Mouse (Mus musculus): ENCODE measurements around the gene Mettl3. TPM values are rescaled to one million over a fixed set of nuclear protein-coding genes. Genes with fewer than 3 reads are reported as not detected.

Mettl3 gene
- 18.7 and 20.8 TPM in 2 replicates for polyA plus RNA-seq (2015; fragmentation: Nextera tagmentation; extraction: Ambion mirVana)

DNA sequence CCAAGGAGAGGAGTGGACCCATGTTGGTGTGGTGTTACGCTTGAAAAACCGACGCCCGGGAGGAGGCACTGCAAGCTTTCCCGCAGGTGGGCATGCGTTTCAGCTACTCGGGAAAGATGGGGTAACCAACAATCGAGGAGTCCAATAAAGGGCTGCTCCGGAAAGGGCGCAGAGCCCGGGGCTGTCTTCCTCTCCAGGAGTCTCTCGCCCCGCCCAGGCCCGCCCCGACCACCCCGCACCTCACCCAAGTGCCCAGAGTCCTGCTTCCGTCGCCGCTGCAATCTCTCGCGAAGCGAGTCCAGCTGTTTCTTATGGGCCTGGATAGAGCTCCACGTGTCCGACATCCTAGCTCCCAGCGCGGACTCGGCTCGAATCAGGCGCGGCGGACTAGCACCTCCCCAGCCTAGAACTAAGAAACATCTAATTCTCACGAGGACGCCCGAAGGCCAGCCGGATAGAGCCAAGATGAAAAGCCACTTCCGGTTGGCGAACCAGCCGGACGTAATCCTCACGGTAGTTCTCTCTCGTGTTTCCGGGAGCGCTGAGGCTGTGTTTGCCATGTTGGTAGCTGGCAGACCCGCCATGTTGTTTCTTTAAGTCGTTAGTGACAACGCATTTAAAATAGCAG lies at the start of gene Mettl3:
Mettl3 (minus strand) TSS at position 485 of the 628 bp plus-strand sequence.

GRCm38 (mm10) chr14:52327910-52328812 lies 23.2 kb upstream of the Mettl3 start, which contains the start of gene Sall2:
Gene Sall2 (minus strand): TSS chr14:52328762.

GRCm38 (mm10) chr14:52278932-52279746 lies 25.8 kb downstream of the Mettl3 start, which contains the start of the genes Tox4 and Rab2b:
Gene Tox4 (plus strand): TSS chr14:52279146.
Gene Rab2b (minus strand): TSS chr14:52279545.

GRCm38 (mm10) chr14:52257484-52258213 lies 47.3 kb downstream of the Mettl3 start, which contains the start of gene Chd8:
Gene Chd8 (minus strand): TSS chr14:52257780.

Other genes starting within 250 kb of the Mettl3 start
- gene Hnrnpc, start 201.1 kb downstream of the Mettl3 start, polyA plus RNA-seq (2015; fragmentation: Nextera tagmentation; extraction: Ambion mirVana): 233 and 256 TPM in 2 replicates
- gene Rpgrip1, start 194.4 kb downstream of the Mettl3 start, polyA plus RNA-seq (2015; fragmentation: Nextera tagmentation; extraction: Ambion mirVana): 26.3 and 31.5 TPM in 2 replicates
- 17.0 and 23.9 TPM in 2 replicates for gene Supt16, start 107.7 kb downstream of the Mettl3 start, polyA plus RNA-seq (2015; fragmentation: Nextera tagmentation; extraction: Ambion mirVana)
- 20.6 and 25.1 TPM in 2 replicates for gene Chd8, start 47.3 kb downstream of the Mettl3 start, polyA plus RNA-seq (2015; fragmentation: Nextera tagmentation; extraction: Ambion mirVana)
- 24.0 and 36.6 TPM in 2 replicates for gene Tox4, start 26.0 kb downstream of the Mettl3 start, polyA plus RNA-seq (2015; fragmentation: Nextera tagmentation; extraction: Ambion mirVana)
- 25.4 and 31.6 TPM in 2 replicates for gene Rab2b, start 25.6 kb downstream of the Mettl3 start, polyA plus RNA-seq (2015; fragmentation: Nextera tagmentation; extraction: Ambion mirVana)
- gene Sall2, start 23.6 kb upstream of the Mettl3 start, polyA plus RNA-seq (2015; fragmentation: Nextera tagmentation; extraction: Ambion mirVana): 5.8 TPM in 2 replicates
- not detected in 2 replicates for gene Olfr1513, start 51.3 kb upstream of the Mettl3 start, polyA plus RNA-seq (2015; fragmentation: Nextera tagmentation; extraction: Ambion mirVana)
- not detected in 2 replicates for gene Olfr1512, start 74.0 kb upstream of the Mettl3 start, polyA plus RNA-seq (2015; fragmentation: Nextera tagmentation; extraction: Ambion mirVana)
- not detected in 2 replicates for gene Olfr1511, start 92.3 kb upstream of the Mettl3 start, polyA plus RNA-seq (2015; fragmentation: Nextera tagmentation; extraction: Ambion mirVana)
- gene Olfr1510, start 109.2 kb upstream of the Mettl3 start, polyA plus RNA-seq (2015; fragmentation: Nextera tagmentation; extraction: Ambion mirVana): not detected in 2 replicates
- gene Olfr1509, start 137.9 kb upstream of the Mettl3 start, polyA plus RNA-seq (2015; fragmentation: Nextera tagmentation; extraction: Ambion mirVana): not detected in 2 replicates
- gene Olfr1508, start 162.4 kb upstream of the Mettl3 start, polyA plus RNA-seq (2015; fragmentation: Nextera tagmentation; extraction: Ambion mirVana): not detected in 2 replicates
- not detected in 2 replicates for gene Olfr1507, start 190.6 kb upstream of the Mettl3 start, polyA plus RNA-seq (2015; fragmentation: Nextera tagmentation; extraction: Ambion mirVana)